Mouse (Mus musculus): ENCODE measurements around the gene Slc4a1. TPM values are rescaled to one million over a fixed set of nuclear protein-coding genes. Genes with fewer than 3 reads are reported as not detected.

Slc4a1 gene
- not detected for polyA plus RNA-seq (2017; shearing (Covaris generic))

GRCm38 (mm10) chr11:102366103-102366502 lies at the start of gene Slc4a1:
Slc4a1 (minus strand) TSS chr11:102366203.

GRCm38 (mm10) chr11:102407834-102408215 lies 41.8 kb upstream of the Slc4a1 start, which contains the start of gene Slc25a39:
Slc25a39 (minus strand) TSS chr11:102407946.

GRCm38 (mm10) chr11:102393238-102393634 lies 27.2 kb upstream of the Slc4a1 start, which contains the start of gene Rundc3a:
Rundc3a (plus strand) TSS chr11:102393403.

GRCm38 (mm10) chr11:102319410-102319792 lies 46.6 kb downstream of the Slc4a1 start, which contains the start of gene Ubtf:
Ubtf (minus strand) TSS chr11:102319742.

Other genes with a start within 250 kb of the Slc4a1 start
- not detected for gene Nags, start 220.7 kb downstream of the Slc4a1 start, polyA plus RNA-seq (2017; shearing (Covaris generic))
- gene Tmem101, start 209.8 kb downstream of the Slc4a1 start, polyA plus RNA-seq (2017; shearing (Covaris generic)) = 3.7 TPM
- 106 TPM for gene Lsm12, start 180.9 kb downstream of the Slc4a1 start, polyA plus RNA-seq (2017; shearing (Covaris generic))
- gene G6pc3, start 176.6 kb downstream of the Slc4a1 start, polyA plus RNA-seq (2017; shearing (Covaris generic)) = 28.8 TPM
- 77.9 TPM for gene Hdac5, start 136.0 kb downstream of the Slc4a1 start, polyA plus RNA-seq (2017; shearing (Covaris generic))
- not detected for gene BC030867, start 117.3 kb downstream of the Slc4a1 start, polyA plus RNA-seq (2017; shearing (Covaris generic))
- gene Asb16, start 97.5 kb downstream of the Slc4a1 start, polyA plus RNA-seq (2017; shearing (Covaris generic)) = not detected
- gene Tmub2, start 81.3 kb downstream of the Slc4a1 start, polyA plus RNA-seq (2017; shearing (Covaris generic)) = 48.9 TPM
- gene Atxn7l3, start 69.6 kb downstream of the Slc4a1 start, polyA plus RNA-seq (2017; shearing (Covaris generic)) = 21.2 TPM
- gene Ubtf, start 46.5 kb downstream of the Slc4a1 start, polyA plus RNA-seq (2017; shearing (Covaris generic)) = 118 TPM
- gene Rundc3a, start 27.2 kb upstream of the Slc4a1 start, polyA plus RNA-seq (2017; shearing (Covaris generic)) = 4.2 TPM
- gene Slc25a39, start 41.7 kb upstream of the Slc4a1 start, polyA plus RNA-seq (2017; shearing (Covaris generic)) = 46.0 TPM
- gene Grn, start 64.1 kb upstream of the Slc4a1 start, polyA plus RNA-seq (2017; shearing (Covaris generic)) = 11.8 TPM
- not detected for gene Fam171a2, start 81.5 kb upstream of the Slc4a1 start, polyA plus RNA-seq (2017; shearing (Covaris generic))
- 2.0 TPM for gene Itga2b, start 103.9 kb upstream of the Slc4a1 start, polyA plus RNA-seq (2017; shearing (Covaris generic))
- gene Gpatch8, start 190.2 kb upstream of the Slc4a1 start, polyA plus RNA-seq (2017; shearing (Covaris generic)) = 70.4 TPM
- not detected for gene Gm11627, start 213.3 kb upstream of the Slc4a1 start, polyA plus RNA-seq (2017; shearing (Covaris generic))
- not detected for gene Fzd2, start 238.2 kb upstream of the Slc4a1 start, polyA plus RNA-seq (2017; shearing (Covaris generic))